12 mouse cellular contexts compared by ENCODE assay signal in the genomic region with DNA sequence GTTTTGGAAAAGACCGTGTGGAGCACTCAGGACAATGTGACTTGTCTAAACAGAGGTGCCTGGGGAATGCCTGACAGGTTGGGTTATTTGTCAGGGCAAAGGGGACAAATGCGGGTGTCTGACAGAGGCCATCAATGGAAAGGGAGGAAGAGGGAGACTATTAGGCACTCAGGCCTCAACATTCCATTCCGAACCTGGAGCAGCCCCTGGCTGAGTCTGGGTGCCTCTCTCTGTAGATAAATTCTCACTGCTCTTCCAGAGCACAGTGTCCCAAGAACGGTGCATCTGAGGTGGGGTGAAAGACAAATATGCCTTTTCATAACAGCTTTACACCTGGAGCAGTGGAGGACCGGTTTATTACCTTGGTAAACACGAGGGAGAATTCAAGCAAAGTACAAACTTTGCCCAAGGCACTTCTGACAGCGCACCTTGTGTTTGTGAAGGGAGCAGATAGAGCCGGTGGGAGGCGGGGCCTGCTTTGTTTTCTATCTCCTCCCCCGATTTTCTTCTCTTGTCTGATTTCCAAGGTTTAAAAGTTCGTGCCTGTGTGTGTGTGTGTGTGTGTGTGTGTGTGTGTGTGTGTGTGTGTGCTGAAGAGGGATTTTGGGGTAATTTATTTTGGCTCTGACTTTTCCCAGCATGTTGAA.
DNase-seq lines count a peak whose midpoint lies in the region; ATAC-seq and TF ChIP-seq lines count a peak whose summit lies in the region.
"Had no signal": no experiment of that assay in that cellular context is flagged by ENCODE, and none has a peak within 500 bp of the region (broad histone marks: within the 10 kb centered on the region; RNA-seq: fewer than 3 reads in every experiment).

No protein-coding gene starts in this region.

- no peak overlapping the region for H3K4me2 ChIP-seq in embryonic facial prominence, embryonic 12.5 days (replicated peaks)
- no peak overlapping the region for H3K4me2 ChIP-seq in lung, postnatal 0 days (replicated peaks; ENCODE audit: low read depth, low read length)
- H3K4me2 ChIP-seq: hindbrain, embryonic 14.5 days had no signal

- no peak; the same call in 1 of the 2 replicates for ATAC-seq in embryonic facial prominence, embryonic 12.5 days (ENCODE audit: insufficient number of reproducible peaks, insufficient read depth, low FRiP score, low TSS enrichment)
- peak; percentile 72 for ATAC-seq in lung, postnatal 0 days

- H3K4me3 ChIP-seq in embryonic facial prominence, embryonic 12.5 days, result no peak overlapping the region
- no peak overlapping the region for H3K4me3 ChIP-seq in lung, postnatal 0 days (ENCODE audit: low read depth, low read length)
- H3K4me3 ChIP-seq: gastrocnemius, adult 2 months had no signal

- WGBS in embryonic facial prominence, embryonic 12.5 days, result 33% methylated on average over 11 of the region's 11 CpGs
- WGBS in lung, postnatal 0 days, result 16% methylated on average over 11 of the region's 11 CpGs

- TF ChIP-seq EP300 in lung, postnatal 0 days (IDR thresholded peaks at IDR 0.05), result no peak; the same call in 1 of the 2 replicates

- H3K9me3 ChIP-seq in embryonic facial prominence, embryonic 12.5 days, result no peaks in the 10 kb centered on the region
- no peaks in the 10 kb centered on the region for H3K9me3 ChIP-seq in lung, postnatal 0 days (ENCODE audit: low read length)

- peak overlapping the region; percentile 17; the same call in 1 of the 2 replicates for H3K27ac ChIP-seq in embryonic facial prominence, embryonic 12.5 days
- H3K27ac ChIP-seq in lung, postnatal 0 days (ENCODE audit: low read length), result peak overlapping the region; percentile 54; the same call in 1 of the 2 replicates
- H3K27ac ChIP-seq: gastrocnemius, adult 2 months; hindbrain, embryonic 14.5 days had no signal

- no peak overlapping the region for H3K9ac ChIP-seq in embryonic facial prominence, embryonic 12.5 days
- H3K9ac ChIP-seq in lung, postnatal 0 days (replicated peaks; ENCODE audit: low read depth), result no peak overlapping the region
- H3K9ac ChIP-seq: hindbrain, embryonic 14.5 days had no signal

- H3K27me3 ChIP-seq in embryonic facial prominence, embryonic 12.5 days, result no peaks in the 10 kb centered on the region
- H3K27me3 ChIP-seq in lung, postnatal 0 days (replicated peaks; ENCODE audit: insufficient read depth, low read length), result no peaks in the 10 kb centered on the region

- peaks cover 13% of the 10 kb centered on the region; the same call in 1 of the 2 replicates for H3K4me1 ChIP-seq in embryonic facial prominence, embryonic 12.5 days
- peaks cover 8% of the 10 kb centered on the region; the same call in 1 of the 2 replicates for H3K4me1 ChIP-seq in lung, postnatal 0 days (ENCODE audit: insufficient read depth, low read depth, low read length)

- no peaks in the 10 kb centered on the region for H3K36me3 ChIP-seq in embryonic facial prominence, embryonic 12.5 days
- H3K36me3 ChIP-seq in lung, postnatal 0 days (ENCODE audit: insufficient read depth, low read length), result no peaks in the 10 kb centered on the region

- TF ChIP-seq CTCF in lung, postnatal 0 days (IDR thresholded peaks at IDR 0.05), result 0 out of 2 replicates have a peak, but pooled peaks have one; percentile 1

- peak; percentile 15 for DNase-seq in embryo, embryonic 9.5 days (ENCODE audit: extremely low spot score)
- no peak for DNase-seq in embryo, embryonic 10 days (ENCODE audit: low spot score)
- peak; percentile 45 for DNase-seq in kidney, postnatal 14 days
- DNase-seq in lung, postnatal 0 days (ENCODE audit: low spot score), result peak; percentile 81
- no peak for DNase-seq in cerebellum, adult 11-12 months
- DNase-seq in spleen, postnatal 10 days (ENCODE audit: low spot score in 2 of 2), result no peak
- no peak for DNase-seq in left cerebral cortex, adult 11 months (ENCODE audit: low spot score)
- DNase-seq: B cell, adult 2 months; cerebellum, adult 18-20 months; gastrocnemius, adult 2 months had no signal

Comparison
In these comparisons a context has a peak if more than half of its experiments do, and no peak if none do; other contexts are left out.
1. DNase-seq: peak in embryo, embryonic 9.5 days (single experiment), kidney, postnatal 14 days (single experiment) and lung, postnatal 0 days (single experiment); none in embryo, embryonic 10 days (single experiment), cerebellum, adult 11-12 months (single experiment), spleen, postnatal 10 days (0 of 2) and left cerebral cortex, adult 11 months (single experiment).